Mouse (Mus musculus) bone marrow, adult 2 months (tissue): ENCODE measurements around the gene Pced1b. TPM values are rescaled to one million over a fixed set of nuclear protein-coding genes. Genes with fewer than 3 reads are reported as not detected.

Experiments used
- H3K27ac ChIP-seq: fragments of 200-500 bp; 2 replicates; pipeline ENCODE4 v1.5.1; 2012; ENCODE audit warnings: low read depth, mild to moderate bottlenecking, control low read depth, inconsistent platforms, low read length; ENCODE audit not compliant: control insufficient read depth, poor library complexity, insufficient read depth
- H3K4me1 ChIP-seq: fragments of 200-500 bp; 2 replicates; pipeline ENCODE4 v1.6.1; 2011; ENCODE audit warnings: low read length; ENCODE audit not compliant: control insufficient read depth, insufficient read depth
- H3K4me3 ChIP-seq: fragments of 200-500 bp; replicated peaks from 2 replicates; pipeline ENCODE3; 2011; ENCODE audit warnings: mild to moderate bottlenecking, low read depth, low read length, control low read depth; ENCODE audit not compliant: control insufficient read depth
- CTCF ChIP-seq: fragments of 200-500 bp; IDR thresholded peaks from 2 replicates; pipeline ENCODE4 v1.5.1; 2011; ENCODE audit warnings: low read length, control low read depth; ENCODE audit not compliant: control insufficient read depth, insufficient read depth
- POLR2A ChIP-seq: fragments of 200-500 bp; IDR thresholded peaks from 2 replicates; pipeline ENCODE4 v1.6.1; 2011; ENCODE audit warnings: low read depth, mild to moderate bottlenecking, control low read depth, low read length, borderline replicate concordance; ENCODE audit not compliant: control insufficient read depth
- WGBS: fragments of 180-500 bp; shearing (Covaris S2); methylation state at CpG from one replicate; pipeline ENCODE4 v1.1.7; 2018; 5-methylcytosine and 5-hydroxymethylcytosine counted together
- polyA plus RNA-seq: library from polyadenylated mRNA; stranded (reverse); fragments of >200 nt; gene quantifications from 2 replicates; pipeline ENCODE4 v1.2.4, GENCODE M21; 2011; ENCODE audit warnings: low replicate concordance; ENCODE audit not compliant: missing spikeins, insufficient read depth, insufficient read length

Pced1b gene
- polyA plus RNA-seq, 1 experiment = 19.7 TPM

GRCm38 (mm10) chr15:97324311-97324710, 77.4 kb downstream of the Pced1b start:
- 86% methylated on average over 9 of the region's 9 CpGs for WGBS
- Histone ChIP-seq H3K4me3 (no peak overlapping the region), H3K27ac (no peak overlapping the region), H3K4me1 (no peaks in the 10 kb centered on the region)
- no peak for TF ChIP-seq CTCF
- no peak for TF ChIP-seq POLR2A

- no peak overlapping the region for H3K4me3 ChIP-seq
- TF ChIP-seq CTCF (peak; percentile 96), POLR2A (no peak)
- WGBS = 83% methylated on average over 18 of the region's 18 CpGs
- H3K27ac ChIP-seq = no peak overlapping the region
- H3K4me1 ChIP-seq = no peaks in the 10 kb centered on the region
These were observed 80.7 kb downstream of the Pced1b start for GRCm38 (mm10) chr15:97327500-97328081.

GRCm38 (mm10) chr15:97332582-97332981, 85.7 kb downstream of the Pced1b start:
- no peak for TF ChIP-seq CTCF
- TF ChIP-seq POLR2A = no peak
- 88% methylated on average over 9 of the region's 9 CpGs for WGBS
- H3K4me1 ChIP-seq = peaks cover 2% of the 10 kb centered on the region; the same call in 1 of the 2 replicates
- no peak overlapping the region for H3K4me3 ChIP-seq
- no peak overlapping the region for H3K27ac ChIP-seq

- peaks cover 5% of the 10 kb centered on the region for H3K4me1 ChIP-seq
- no peak overlapping the region for H3K27ac ChIP-seq
- TF ChIP-seq POLR2A = no peak
- TF ChIP-seq CTCF = no peak
- 49% methylated on average over 14 of the region's 14 CpGs for WGBS
- no peak overlapping the region for H3K4me3 ChIP-seq
These were observed 90.9 kb downstream of the Pced1b start for GRCm38 (mm10) chr15:97337636-97338352.

GRCm38 (mm10) chr15:97338377-97339060, 91.6 kb downstream of the Pced1b start:
- H3K4me1 ChIP-seq = peaks cover 5% of the 10 kb centered on the region
- H3K27ac ChIP-seq = no peak overlapping the region
- TF ChIP-seq POLR2A = no peak
- WGBS = 48% methylated on average over 17 of the region's 17 CpGs
- no peak overlapping the region for H3K4me3 ChIP-seq

GRCm38 (mm10) chr15:97342336-97342735, 95.4 kb downstream of the Pced1b start:
- 16% methylated on average over 9 of the region's 9 CpGs for WGBS
- H3K4me3 ChIP-seq = no peak overlapping the region
- H3K4me1 ChIP-seq = peaks cover 7% of the 10 kb centered on the region
- no peak overlapping the region; the same call in 1 of the 2 replicates for H3K27ac ChIP-seq
- no peak for TF ChIP-seq CTCF
- TF ChIP-seq POLR2A = no peak

- Histone ChIP-seq H3K27ac (peak overlapping the region; percentile 63), H3K4me1 (peaks cover 7% of the 10 kb centered on the region), H3K4me3 (peak overlapping the region; percentile 49)
- TF ChIP-seq POLR2A (no peak), CTCF (no peak)
- WGBS = 5% methylated on average over 8 of the region's 8 CpGs
These were observed 96.0 kb downstream of the Pced1b start for GRCm38 (mm10) chr15:97342945-97343344.

GRCm38 (mm10) chr15:97343921-97344320, 97.0 kb downstream of the Pced1b start:
- H3K4me1 ChIP-seq = peaks cover 7% of the 10 kb centered on the region
- 61% methylated on average over 9 of the region's 9 CpGs for WGBS
- TF ChIP-seq CTCF = no peak
- no peak for TF ChIP-seq POLR2A
- H3K27ac ChIP-seq = no peak overlapping the region
- H3K4me3 ChIP-seq = no peak overlapping the region
